Mouse (Mus musculus): ENCODE measurements at regions not wholly inside any gene's neighbourhood (a gene's known extent, or its start where the extent isn't known, plus 50 kb on each side); places are given as distances from the start of the nearest gene placed in this dataset.

DNA sequence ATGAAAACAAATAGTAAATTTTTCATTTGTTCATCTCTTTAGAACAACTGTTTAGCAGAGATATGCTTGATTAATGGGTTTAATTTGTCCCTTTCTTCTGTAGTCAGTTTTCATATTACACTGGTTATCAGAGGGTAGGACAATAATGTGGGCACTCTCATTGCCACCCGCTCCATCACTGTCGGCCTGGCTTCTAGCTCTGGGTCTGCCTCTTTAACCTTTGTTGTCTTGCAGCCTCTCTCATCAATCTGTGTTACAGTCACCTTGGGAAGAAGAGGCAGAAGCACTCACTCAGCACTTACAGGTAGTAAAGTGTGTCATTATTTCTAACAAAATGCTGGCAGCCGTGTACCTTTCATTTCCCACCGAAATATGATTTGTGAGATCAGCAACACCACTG lies 690.5 kb downstream of the Gbe1 start:
- CTCF ChIA-PET: no interaction called here

DNA sequence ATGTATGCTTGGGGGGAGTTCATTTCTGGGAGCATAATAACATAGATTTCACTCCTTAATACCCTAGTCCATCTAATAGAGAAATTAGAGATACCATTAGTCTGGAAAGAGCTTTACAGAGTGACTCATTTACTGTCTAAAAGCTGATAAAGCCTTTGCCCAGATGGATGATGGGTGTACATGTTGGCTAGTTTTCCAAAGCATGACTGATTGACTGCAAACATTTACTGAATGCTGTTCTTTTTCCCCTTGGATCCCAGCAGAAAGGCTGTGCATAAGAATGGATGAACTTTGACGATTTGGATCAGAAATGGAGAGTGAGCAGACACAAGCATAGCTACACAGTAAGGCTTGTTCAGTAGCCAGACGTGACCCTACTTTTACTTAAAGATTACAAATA lies 729.6 kb downstream of the Gbe1 start:
- CTCF ChIA-PET: no interaction called here

DNA sequence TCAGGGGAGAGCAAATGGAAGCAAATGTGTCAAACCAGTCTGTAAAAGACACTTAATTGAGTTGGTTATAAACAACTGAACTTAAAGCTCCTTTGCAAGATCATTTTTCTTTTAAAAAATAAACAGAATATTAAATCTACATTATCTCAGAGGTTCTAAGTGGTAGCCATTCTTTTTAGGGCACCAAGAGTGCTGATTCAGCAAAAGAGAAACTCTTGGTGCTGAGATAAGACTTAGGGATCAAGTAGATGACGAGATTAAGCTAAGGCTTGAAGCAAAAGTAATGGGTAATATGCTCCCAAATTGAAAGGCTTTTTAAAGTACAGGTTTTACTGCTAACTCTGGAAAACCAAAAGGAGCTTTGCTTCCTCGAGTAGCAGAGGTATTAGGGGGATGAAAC lies 740.5 kb downstream of the Gbe1 start:
- CTCF ChIA-PET: no interaction called here

DNA sequence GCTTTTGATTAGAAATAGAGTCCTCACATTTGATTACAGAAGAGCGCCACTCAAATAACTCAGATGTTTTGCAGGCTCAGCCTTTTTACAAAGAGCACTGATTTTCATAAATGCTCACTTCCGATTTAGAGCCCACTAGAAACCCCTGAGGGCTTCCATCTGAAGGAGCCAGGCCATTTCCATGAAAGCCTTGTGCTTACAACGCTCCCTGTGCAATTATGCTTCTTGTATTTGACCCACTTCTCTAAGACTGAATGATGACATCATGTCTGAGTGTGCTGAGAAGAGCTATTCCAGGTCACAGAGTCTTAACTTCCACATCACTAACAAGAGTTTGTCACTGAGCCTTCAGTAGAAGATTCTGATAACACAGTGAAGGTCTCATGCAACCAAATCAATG lies 749.0 kb downstream of the Gbe1 start:
- CTCF ChIA-PET: no interaction called here

DNA sequence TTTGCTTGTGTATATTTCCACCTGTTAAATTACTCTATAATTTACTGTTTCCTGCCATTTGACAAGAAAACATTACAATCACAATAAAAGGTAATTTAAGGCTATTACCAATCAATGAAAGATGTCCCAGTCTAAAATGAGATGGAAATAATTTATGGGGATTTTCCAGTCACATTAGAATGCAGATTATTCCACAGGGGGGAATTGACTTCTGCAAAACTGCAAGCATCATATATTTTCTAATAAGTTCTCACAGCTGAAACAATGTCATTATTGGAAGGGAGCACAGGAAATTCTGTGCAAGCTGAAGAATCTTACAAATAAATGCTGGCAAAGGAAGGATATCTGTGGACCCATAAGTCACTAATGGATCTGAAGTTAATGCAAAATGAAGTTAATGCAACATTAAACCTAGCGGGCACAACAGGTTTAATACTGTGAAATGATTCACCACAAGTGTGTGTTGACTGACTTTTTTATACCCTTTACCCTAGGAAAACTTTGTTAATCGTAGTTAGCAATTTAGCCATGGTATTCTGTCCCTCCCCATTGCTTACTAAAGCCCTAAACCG lies 749.7 kb downstream of the Gbe1 start:
- CTCF ChIA-PET: no interaction called here

DNA sequence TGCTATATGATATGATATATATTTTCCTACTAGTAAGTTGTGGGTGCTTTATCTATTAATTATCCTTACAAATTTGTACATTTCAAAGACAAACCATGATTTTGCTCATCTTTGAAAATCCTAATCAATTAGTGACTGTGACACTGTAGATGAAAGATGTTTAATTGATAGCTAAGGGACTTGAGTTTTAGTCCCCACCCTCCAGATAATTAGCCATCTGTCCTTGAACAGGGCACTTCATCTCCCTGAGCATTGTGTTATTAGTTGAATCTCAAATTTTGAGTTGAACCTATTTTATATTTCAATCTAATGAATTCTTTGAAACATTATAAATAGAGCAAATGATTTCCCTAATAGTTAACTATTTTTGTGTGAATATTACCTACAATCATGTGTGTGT lies 756.4 kb downstream of the Gbe1 start:
- CTCF ChIA-PET: no interaction called here

DNA sequence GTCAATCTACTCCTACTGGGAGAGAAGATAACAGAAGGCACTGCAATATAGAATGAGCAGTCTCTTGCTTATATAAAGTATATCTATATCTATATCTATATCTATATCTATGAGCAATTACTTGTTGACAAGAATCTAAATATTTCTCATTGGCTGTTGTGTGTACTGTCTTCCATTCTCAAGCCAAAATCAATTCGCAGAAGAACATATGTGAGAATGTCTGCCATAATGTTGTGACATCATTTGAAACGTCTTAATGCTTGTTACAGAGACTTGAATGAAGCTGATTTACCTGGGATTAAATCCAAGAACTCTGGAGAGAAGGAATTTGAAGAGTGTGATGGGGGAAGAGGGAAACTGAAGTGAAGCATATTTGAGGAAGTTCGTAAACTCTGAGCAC lies 789.1 kb downstream of the Gbe1 start:
- CTCF ChIA-PET: interaction anchor here (0.6 kb wide), 1 partner anchor 129 kb away, joined by 10 read pairs; no protein-coding TSS in a partner anchor

DNA sequence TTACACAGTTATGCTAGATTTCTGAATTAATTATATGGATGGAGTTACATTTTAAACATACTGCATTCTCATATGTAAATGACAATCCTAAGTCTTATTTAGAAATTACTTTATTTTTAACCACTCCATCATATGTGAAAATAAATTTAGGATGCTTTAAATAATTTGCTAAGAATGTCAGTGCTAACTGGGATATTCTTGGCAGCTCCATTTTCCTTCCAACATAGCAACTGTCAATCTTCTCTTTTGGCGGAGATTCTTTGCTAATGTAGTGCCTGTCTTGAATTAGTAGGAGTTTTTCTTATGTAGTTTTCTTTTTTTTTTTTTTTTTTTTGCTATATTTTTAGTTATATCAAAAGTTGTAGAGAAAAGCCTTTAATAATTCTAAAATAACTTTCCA lies 795.2 kb downstream of the Gbe1 start:
- CTCF ChIA-PET: no interaction called here

DNA sequence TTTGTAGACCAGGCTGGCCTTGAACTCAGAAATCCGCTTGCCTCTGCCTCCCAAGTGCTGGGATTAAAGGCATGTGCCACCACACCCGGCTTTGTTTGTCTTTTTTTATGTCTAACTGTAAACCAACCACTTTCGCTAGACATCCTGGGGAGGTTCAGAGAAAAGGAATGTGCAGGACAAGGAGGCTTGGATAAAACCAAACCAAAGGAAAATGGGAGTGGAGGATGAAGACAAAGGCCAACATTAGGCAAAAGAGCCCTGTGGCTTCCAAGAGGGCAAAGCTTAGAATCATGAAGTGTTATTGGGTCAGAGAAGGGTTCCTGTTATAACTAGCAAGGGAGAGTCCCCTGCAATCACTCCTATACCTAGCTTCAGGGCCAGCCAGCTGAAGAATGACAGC lies 800.6 kb downstream of the Gbe1 start:
- CTCF ChIA-PET: no interaction called here

DNA sequence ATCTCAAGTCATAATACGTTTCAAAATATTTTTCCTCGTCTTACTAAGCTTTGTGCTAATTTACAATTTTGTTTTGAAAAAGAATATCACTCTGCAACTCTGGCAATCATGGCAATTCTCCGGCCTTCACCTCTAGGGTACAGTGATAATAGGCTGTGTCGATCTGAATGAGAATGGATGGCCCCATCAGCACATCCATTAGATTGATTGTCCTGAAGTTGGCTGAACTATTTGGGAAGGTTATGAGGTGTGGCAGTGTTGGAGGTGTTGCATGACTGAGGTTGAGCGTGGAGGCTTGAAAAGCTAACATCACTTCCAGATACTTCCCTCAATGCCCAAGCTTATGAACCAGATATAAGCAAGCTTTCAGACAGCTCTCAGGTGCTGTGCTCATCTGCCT lies 807.0 kb downstream of the Gbe1 start:
- CTCF ChIA-PET: no interaction called here

DNA sequence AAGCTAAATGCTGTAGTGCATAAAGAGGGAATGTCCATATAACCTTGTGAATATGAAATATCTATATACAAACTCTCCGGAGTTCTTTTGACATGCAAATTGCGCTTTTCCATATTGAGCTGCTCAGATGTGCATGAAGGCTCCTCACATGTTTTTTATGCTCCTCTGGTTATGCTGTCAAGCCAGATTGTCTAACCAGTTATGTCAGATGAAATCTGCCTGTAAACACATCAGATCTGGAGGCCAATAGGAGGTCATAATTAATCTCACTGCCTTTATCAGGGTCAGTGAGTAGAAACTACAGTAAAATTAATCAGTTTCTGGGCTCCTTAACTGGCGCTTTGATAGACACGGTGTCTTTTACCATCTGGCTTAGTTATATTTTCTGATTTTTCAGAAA lies 809.9 kb downstream of the Gbe1 start:
- CTCF ChIA-PET: no interaction called here

DNA sequence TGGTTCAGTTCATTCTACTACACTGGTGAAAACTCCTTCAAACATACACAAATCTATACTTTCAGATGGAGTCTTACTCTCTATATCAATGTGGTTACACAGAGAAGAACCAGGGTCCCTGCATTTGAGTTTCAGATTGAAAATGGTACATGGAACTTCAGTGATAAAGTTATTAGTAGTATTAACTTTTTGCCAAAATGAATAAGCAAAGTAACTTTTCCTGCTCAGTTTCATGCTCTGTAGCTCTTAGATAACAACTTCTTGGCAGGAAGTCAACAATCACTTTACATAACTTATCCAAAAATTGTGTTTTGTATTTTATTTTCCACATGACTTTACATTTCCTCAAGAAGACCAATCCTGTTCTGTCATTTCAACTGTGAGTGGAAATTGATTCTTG lies 819.1 kb downstream of the Gbe1 start:
- CTCF ChIA-PET: no interaction called here

DNA sequence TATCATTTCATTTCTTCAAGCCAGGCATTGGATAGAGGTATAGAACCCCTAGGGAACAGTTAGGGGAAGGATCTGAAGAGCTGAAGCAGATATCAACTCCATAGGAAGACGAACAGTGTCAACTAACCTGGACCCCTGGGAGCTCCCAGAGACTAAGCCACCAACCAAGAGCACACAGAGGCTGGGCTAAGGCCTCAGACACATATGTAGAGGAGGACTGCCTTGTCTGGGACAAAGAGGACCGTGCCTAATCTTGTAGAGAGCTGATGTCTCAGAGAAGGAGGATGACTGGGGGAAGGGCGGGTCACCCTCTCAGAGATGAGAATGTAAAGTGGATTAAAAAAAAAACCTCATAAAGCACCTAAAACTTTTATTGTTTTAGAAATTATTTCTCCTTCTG lies 824.9 kb downstream of the Gbe1 start:
- CTCF ChIA-PET: no interaction called here
